Mouse (Mus musculus): ENCODE measurements around the gene Ncoa7. TPM values are rescaled to one million over a fixed set of nuclear protein-coding genes. Genes with fewer than 3 reads are reported as not detected.

Ncoa7 gene
- polyA plus RNA-seq, 1 experiment from 2014 or later, result 19.1 TPM

- Histone ChIP-seq H3K9ac (ENCODE audit: low read depth, low read length) (no peak overlapping the region), H3K4me1 (ENCODE audit: control insufficient read depth, insufficient read depth, low read length) (no peaks in the 10 kb centered on the region), H3K36me3 (ENCODE audit: control insufficient read depth, insufficient read depth, low read length) (no peaks in the 10 kb centered on the region), H3K9me3 (ENCODE audit: control insufficient read depth, low read length) (no peaks in the 10 kb centered on the region), H3K27me3 (ENCODE audit: control insufficient read depth, insufficient read depth, low read length) (no peaks in the 10 kb centered on the region), H3K27ac (ENCODE audit: low read depth, low read length) (no peak overlapping the region), H3K4me3 (ENCODE audit: low read length) (no peak overlapping the region), H3K4me2 (replicated peaks; ENCODE audit: low read depth, low read length) (no peak overlapping the region)
- ATAC-seq (ENCODE audit: low FRiP score, low TSS enrichment), result no peak
- 94% methylated on average over 2 of the region's 2 CpGs for WGBS
These were observed 65.8 kb downstream of the Ncoa7 start for GRCm38 (mm10) chr10:30737323-30737722.

DNA sequence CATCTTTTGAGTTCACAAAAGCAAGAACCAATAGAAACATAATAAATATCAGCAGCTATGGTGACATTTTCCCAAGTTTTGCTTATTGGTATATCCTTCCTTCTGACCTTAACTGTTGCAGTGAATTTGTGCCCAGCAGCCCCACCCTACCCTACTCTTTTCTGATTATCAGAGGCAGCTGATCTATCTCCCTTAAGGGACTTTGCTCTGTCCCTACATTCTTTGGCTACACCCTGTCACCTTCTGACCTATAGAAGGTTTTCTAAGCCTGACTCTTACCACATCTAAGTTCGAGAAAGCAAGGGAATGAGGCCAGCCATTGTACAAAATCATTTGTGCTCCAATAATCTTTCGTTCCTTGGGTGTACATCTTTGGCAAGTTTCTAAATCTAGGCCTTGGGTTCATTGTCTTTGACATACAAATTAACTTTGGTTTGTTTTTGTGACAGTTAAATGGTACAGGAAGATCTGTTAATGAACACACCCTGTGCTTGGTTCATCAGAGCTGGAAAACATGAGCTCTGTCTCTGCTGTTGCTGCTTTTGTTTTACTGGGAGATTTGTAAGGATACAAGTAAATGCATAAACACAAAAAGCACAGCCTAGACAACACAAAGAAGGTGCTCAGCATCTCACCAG lies 69.9 kb downstream of the Ncoa7 start:
- no peak overlapping the region for H3K4me2 ChIP-seq (replicated peaks; ENCODE audit: low read depth, low read length)
- no peaks in the 10 kb centered on the region for H3K36me3 ChIP-seq (ENCODE audit: control insufficient read depth, insufficient read depth, low read length)
- no peaks in the 10 kb centered on the region for H3K4me1 ChIP-seq (ENCODE audit: control insufficient read depth, insufficient read depth, low read length)
- H3K27ac ChIP-seq (ENCODE audit: low read depth, low read length), result no peak overlapping the region
- ATAC-seq (ENCODE audit: low FRiP score, low TSS enrichment), result no peak
- no peak overlapping the region for H3K9ac ChIP-seq (ENCODE audit: low read depth, low read length)
- WGBS, result 86% methylated on average over 2 of the region's 2 CpGs
- no peaks in the 10 kb centered on the region for H3K27me3 ChIP-seq (ENCODE audit: control insufficient read depth, insufficient read depth, low read length)
- no peak overlapping the region for H3K4me3 ChIP-seq (ENCODE audit: low read length)
- H3K9me3 ChIP-seq (ENCODE audit: control insufficient read depth, low read length), result no peaks in the 10 kb centered on the region

DNA sequence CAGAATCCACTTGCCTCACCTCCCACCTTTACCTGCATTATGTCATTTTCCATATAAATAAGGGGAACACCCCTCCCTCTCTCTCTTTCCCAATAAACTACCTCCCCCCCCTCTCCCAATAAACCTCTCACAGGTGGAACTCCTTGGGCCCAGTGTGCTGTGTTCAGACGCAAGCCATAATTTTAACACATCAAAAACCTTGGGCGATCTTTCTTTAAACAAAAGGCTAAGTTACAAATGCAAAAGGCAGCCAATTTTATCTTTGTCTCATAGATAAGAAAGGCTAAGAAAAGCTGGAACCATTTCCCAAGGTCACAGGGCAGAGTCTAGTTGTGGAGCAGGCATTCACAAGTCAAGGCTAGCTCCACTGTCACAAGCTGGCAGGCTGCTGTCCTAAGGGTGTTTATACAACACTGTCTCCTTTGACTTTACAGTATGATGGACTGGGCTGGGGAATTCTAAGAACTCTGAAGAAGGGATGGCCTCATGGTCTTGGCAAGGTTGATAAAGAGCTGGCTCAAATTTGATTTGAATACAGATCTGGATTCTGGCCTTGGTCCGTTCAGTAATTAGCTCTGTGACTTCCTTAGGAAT lies 71.7 kb downstream of the Ncoa7 start:
- Histone ChIP-seq H3K27me3 (ENCODE audit: control insufficient read depth, insufficient read depth, low read length) (no peaks in the 10 kb centered on the region), H3K27ac (ENCODE audit: low read depth, low read length) (no peak overlapping the region), H3K4me3 (ENCODE audit: low read length) (no peak overlapping the region), H3K4me2 (replicated peaks; ENCODE audit: low read depth, low read length) (no peak overlapping the region), H3K9ac (ENCODE audit: low read depth, low read length) (no peak overlapping the region), H3K9me3 (ENCODE audit: control insufficient read depth, low read length) (no peaks in the 10 kb centered on the region), H3K36me3 (ENCODE audit: control insufficient read depth, insufficient read depth, low read length) (no peaks in the 10 kb centered on the region), H3K4me1 (ENCODE audit: control insufficient read depth, insufficient read depth, low read length) (no peaks in the 10 kb centered on the region)
- WGBS, result 83% methylated on average over 3 of the region's 3 CpGs
- ATAC-seq (ENCODE audit: low FRiP score, low TSS enrichment), result no peak

- Histone ChIP-seq H3K27me3 (ENCODE audit: control insufficient read depth, insufficient read depth, low read length) (no peaks in the 10 kb centered on the region), H3K27ac (ENCODE audit: low read depth, low read length) (no peak overlapping the region), H3K4me1 (ENCODE audit: control insufficient read depth, insufficient read depth, low read length) (no peaks in the 10 kb centered on the region), H3K9me3 (ENCODE audit: control insufficient read depth, low read length) (no peaks in the 10 kb centered on the region), H3K36me3 (ENCODE audit: control insufficient read depth, insufficient read depth, low read length) (no peaks in the 10 kb centered on the region), H3K4me2 (replicated peaks; ENCODE audit: low read depth, low read length) (no peak overlapping the region), H3K9ac (ENCODE audit: low read depth, low read length) (no peak overlapping the region), H3K4me3 (ENCODE audit: low read length) (no peak overlapping the region)
- ATAC-seq (ENCODE audit: low FRiP score, low TSS enrichment), result no peak
- WGBS, result 68% methylated on average over 1 of the region's 1 CpGs
These were observed 72.3 kb downstream of the Ncoa7 start for GRCm38 (mm10) chr10:30730791-30731190.

DNA sequence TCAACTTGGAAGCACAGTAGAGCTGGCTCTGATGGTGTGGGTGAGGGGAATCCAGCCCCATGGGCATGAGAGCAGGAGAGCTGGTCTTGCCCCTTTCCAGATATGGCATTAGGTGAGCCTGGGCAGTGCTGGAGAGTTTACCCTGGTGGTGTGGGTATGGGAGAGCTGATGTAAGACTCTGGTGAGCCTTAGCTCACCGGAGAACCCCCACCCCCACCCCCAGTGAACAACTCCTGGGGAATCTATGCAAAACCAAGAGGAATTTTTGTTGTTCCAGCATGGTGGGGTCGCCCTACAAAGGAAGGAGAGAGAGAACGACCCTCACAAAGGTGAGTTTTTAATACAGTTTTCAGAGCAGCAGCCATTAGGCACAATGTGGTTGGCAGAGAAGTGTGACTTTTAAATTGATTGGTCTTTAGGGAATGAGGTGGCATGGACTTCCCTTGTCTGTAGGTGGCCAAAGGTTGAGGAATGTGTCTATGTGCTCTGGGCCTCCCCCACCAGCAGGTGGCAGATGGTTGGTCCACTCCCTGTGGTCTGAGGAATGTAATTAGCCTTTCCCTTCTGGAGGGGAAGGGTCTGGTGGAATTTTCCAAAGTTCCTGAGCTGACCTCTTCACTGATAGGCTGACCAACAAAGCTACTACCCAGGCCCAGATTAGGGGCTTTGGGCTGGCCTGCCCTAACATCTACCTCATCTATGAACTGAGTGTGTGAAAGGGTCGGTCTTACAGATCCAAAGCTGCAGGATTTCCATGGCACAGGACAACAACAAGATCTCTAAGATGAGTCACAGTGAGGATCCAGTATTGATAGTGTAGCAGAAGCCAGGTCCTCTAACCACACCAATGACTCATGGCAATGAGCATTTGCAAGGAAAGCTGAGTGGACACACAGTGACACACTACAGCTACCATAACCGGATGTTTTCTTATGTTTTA lies 73.7 kb downstream of the Ncoa7 start:
- 0 out of 2 replicates have a peak, but pooled peaks have one; percentile 39 for ATAC-seq (ENCODE audit: low FRiP score, low TSS enrichment)
- H3K9ac ChIP-seq (ENCODE audit: low read depth, low read length), result no peak overlapping the region
- H3K9me3 ChIP-seq (ENCODE audit: control insufficient read depth, low read length), result no peaks in the 10 kb centered on the region
- H3K4me3 ChIP-seq (ENCODE audit: low read length), result no peak overlapping the region
- H3K36me3 ChIP-seq (ENCODE audit: control insufficient read depth, insufficient read depth, low read length), result no peaks in the 10 kb centered on the region
- 87% methylated on average over 5 of the region's 5 CpGs for WGBS
- no peak overlapping the region for H3K27ac ChIP-seq (ENCODE audit: low read depth, low read length)
- no peaks in the 10 kb centered on the region for H3K4me1 ChIP-seq (ENCODE audit: control insufficient read depth, insufficient read depth, low read length)
- H3K4me2 ChIP-seq (replicated peaks; ENCODE audit: low read depth, low read length), result no peak overlapping the region
- H3K27me3 ChIP-seq (ENCODE audit: control insufficient read depth, insufficient read depth, low read length), result no peaks in the 10 kb centered on the region

DNA sequence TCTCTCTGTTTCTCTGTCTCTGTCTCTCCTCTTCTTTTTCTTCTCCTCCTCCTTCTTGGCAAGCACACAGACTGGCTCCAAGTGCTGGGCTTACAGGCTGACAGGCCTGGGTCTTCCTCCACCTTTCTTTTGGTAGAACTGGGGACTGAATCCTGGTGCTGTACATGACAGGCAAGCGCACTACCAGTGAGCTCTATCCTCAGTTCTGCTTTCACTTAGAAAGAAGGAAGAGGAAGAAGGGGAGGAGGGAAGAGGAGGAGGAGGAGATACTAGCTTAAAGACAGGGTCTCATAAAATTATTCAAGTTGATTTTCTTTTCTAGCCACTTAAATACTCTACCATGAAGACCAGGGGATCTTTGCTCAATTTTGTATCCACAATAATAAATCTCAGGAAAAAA lies 80.1 kb downstream of the Ncoa7 start:
- Histone ChIP-seq H3K27me3 (ENCODE audit: control insufficient read depth, insufficient read depth, low read length) (no peaks in the 10 kb centered on the region), H3K4me1 (ENCODE audit: control insufficient read depth, insufficient read depth, low read length) (no peaks in the 10 kb centered on the region), H3K4me2 (replicated peaks; ENCODE audit: low read depth, low read length) (no peak overlapping the region), H3K9me3 (ENCODE audit: control insufficient read depth, low read length) (no peaks in the 10 kb centered on the region), H3K27ac (ENCODE audit: low read depth, low read length) (no peak overlapping the region), H3K36me3 (ENCODE audit: control insufficient read depth, insufficient read depth, low read length) (no peaks in the 10 kb centered on the region), H3K9ac (ENCODE audit: low read depth, low read length) (no peak overlapping the region), H3K4me3 (ENCODE audit: low read length) (no peak overlapping the region)
- WGBS, result 88% methylated on average over 1 of the region's 1 CpGs
- no peak for ATAC-seq (ENCODE audit: low FRiP score, low TSS enrichment)

- Histone ChIP-seq H3K36me3 (ENCODE audit: control insufficient read depth, insufficient read depth, low read length) (no peaks in the 10 kb centered on the region), H3K27me3 (ENCODE audit: control insufficient read depth, insufficient read depth, low read length) (no peaks in the 10 kb centered on the region), H3K4me3 (ENCODE audit: low read length) (no peak overlapping the region), H3K9ac (ENCODE audit: low read depth, low read length) (no peak overlapping the region), H3K9me3 (ENCODE audit: control insufficient read depth, low read length) (no peaks in the 10 kb centered on the region), H3K4me2 (replicated peaks; ENCODE audit: low read depth, low read length) (no peak overlapping the region), H3K4me1 (ENCODE audit: control insufficient read depth, insufficient read depth, low read length) (no peaks in the 10 kb centered on the region), H3K27ac (ENCODE audit: low read depth, low read length) (no peak overlapping the region)
- ATAC-seq (ENCODE audit: low FRiP score, low TSS enrichment), result peak; percentile 46; the same call in 1 of the 2 replicates
- 88% methylated on average over 3 of the region's 3 CpGs for WGBS
These were observed 82.6 kb downstream of the Ncoa7 start for GRCm38 (mm10) chr10:30720556-30720955.

DNA sequence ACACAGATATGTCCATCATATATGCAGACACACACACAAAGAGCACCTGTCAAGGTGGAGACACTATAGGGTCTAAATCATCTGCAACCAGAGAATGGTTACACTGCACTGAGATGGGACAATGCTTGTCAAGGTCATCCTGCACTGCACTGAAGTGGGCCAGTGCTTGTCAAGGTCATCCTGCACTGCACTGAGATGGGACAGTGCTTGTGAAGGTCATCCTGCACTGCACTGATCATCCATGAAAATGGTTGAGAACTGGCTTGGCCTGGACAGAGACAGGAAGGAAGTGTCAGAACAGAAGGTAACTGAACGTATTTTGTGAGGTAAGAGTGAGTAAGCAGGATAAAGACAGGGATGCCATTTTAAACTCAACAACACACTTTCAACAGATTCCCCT lies 83.2 kb downstream of the Ncoa7 start:
- no peak overlapping the region for H3K27ac ChIP-seq (ENCODE audit: low read depth, low read length)
- no peaks in the 10 kb centered on the region for H3K36me3 ChIP-seq (ENCODE audit: control insufficient read depth, insufficient read depth, low read length)
- 0 out of 2 replicates have a peak, but pooled peaks have one; percentile 16 for ATAC-seq (ENCODE audit: low FRiP score, low TSS enrichment)
- no peaks in the 10 kb centered on the region for H3K27me3 ChIP-seq (ENCODE audit: control insufficient read depth, insufficient read depth, low read length)
- no peak overlapping the region for H3K4me3 ChIP-seq (ENCODE audit: low read length)
- H3K9ac ChIP-seq (ENCODE audit: low read depth, low read length), result no peak overlapping the region
- no peak overlapping the region for H3K4me2 ChIP-seq (replicated peaks; ENCODE audit: low read depth, low read length)
- H3K4me1 ChIP-seq (ENCODE audit: control insufficient read depth, insufficient read depth, low read length), result no peaks in the 10 kb centered on the region
- no peaks in the 10 kb centered on the region for H3K9me3 ChIP-seq (ENCODE audit: control insufficient read depth, low read length)
- 91% methylated on average over 1 of the region's 1 CpGs for WGBS

Measured in kidney, embryonic 14.5 days (tissue).